Mouse (Mus musculus) gastrocnemius, postnatal 4 days (tissue): ENCODE results near the gene Spry1. TPM values are rescaled to one million over a fixed set of nuclear protein-coding genes. Genes with fewer than 3 reads are reported as not detected.
A peak's percentile ranks its signal among the peaks of the same experiment; 100 is the strongest.

Experiments
- DNase-seq, 2 experiments: peaks; one replicate each; pipeline ENCODE4 v3.0.0; 2021 to 2022; ENCODE audit warnings: low spot score in 2 of 2, mixed read lengths in 2 of 2
- total RNA-seq, 2 experiments: library from RNA; stranded (reverse); gene quantifications; 2 replicates each; pipeline ENCODE4 v1.2.3; 2021

Spry1 gene
- total RNA-seq, 2 experiments from 2014 or later, result 67.4 to 74.2 TPM

DNA sequence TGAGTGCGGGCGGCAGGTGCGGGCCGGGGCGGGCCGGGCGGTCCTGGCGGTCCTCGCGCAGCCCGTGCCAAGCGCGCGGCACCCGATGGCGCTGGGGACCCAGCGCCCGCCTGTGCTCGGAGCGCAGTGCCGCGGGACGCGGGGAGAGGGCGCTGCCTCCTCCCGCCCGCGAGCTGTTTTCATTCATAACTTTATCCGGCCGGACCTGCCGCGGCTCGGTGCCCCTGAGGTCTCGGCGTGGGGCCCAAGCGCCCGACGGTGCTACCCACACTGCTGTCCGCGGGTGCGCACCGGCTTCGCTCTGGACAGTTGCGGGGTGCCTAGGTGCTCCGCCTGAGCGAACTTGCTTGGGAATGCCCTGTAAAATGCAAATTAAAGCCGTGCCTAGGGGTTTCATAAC, 1.1 kb downstream of the Spry1 start:
- peak; percentile 73 to 84 for DNase-seq

DNA sequence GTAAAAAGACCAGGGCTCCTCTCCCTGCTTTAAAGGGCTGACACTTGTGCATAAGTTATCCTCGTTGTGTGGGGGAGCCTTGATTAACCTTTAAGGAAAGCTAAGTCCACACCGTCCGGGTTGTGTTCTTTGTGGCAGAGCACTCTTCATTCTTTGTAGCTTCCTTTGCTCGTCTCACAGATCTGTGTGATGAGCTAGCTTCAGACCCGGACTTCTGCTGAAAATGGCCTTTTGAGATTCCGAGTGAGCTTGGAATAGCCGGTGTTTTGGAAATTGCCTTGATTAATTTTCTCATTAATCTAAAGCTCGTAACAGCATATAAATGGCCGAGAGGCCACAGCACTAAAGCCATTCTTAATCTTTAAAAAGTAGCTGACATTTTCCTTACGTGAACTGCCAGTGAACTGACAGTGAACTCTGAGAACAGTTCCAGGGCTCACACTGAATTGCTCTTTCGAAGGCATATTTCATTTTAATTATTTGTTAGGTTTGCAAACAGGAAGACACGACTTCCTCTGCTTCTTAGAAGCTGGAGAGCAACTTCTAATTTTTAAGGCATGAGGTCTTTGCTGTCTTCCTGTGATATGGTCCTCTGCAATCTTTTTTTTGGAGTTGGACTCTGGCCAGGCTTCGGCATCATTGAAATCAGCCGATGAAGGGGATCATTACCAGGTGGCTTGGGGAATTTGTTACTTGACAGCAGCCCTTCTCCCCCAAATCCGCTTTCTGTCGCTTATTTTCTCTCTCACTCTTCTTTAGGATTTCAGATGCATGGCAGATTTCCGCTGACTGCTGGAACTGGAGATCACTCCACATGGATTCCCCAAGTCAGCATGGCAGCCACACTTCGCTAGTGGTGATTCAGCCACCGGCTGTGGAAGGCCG, 2.3 kb downstream of the Spry1 start:
- peak in 1 of 2 experiments; percentile 29 for DNase-seq

DNA sequence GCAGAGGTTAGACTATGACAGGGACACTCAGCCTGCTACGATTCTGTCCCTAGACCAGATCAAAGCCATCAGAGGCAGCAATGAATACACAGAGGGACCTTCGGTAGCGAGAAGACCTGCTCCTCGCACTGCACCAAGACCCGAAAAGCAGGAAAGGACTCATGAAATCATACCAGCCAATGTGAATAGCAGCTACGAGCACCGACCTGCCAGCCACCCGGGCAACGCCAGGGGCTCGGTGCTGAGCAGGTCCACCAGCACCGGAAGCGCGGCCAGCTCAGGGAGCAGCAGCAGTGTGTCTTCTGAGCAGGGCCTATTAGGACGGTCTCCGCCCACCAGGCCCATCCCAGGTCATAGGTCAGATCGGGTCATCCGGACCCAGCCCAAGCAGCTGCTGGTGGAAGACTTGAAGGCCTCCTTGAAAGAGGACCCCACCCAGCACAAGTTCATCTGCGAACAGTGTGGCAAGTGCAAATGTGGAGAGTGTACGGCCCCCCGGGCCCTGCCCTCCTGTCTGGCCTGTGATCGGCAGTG, 3.0 kb downstream of the Spry1 start:
- peak in 1 of 2 experiments; percentile 59 for DNase-seq

DNA sequence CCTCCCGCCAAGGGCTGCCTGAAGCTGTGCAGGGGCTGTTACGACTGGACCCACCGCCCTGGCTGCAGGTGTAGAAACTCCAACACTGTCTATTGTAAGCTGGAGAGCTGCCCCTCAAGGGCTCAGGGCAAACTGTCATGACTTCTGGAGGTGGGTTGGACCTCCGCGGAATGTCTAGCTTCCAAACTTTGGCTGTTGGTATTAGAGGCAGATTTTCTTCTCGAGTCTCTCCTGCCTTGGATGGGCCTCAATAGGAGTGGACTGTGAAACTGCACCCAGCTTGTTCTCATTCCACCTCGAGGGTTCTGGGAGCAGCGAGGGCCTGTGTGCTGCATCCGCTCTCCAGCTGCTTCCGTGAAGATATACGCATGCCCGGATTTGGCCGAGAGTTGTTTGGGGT, 3.7 kb downstream of the Spry1 start:
- DNase-seq, result no peak

DNA sequence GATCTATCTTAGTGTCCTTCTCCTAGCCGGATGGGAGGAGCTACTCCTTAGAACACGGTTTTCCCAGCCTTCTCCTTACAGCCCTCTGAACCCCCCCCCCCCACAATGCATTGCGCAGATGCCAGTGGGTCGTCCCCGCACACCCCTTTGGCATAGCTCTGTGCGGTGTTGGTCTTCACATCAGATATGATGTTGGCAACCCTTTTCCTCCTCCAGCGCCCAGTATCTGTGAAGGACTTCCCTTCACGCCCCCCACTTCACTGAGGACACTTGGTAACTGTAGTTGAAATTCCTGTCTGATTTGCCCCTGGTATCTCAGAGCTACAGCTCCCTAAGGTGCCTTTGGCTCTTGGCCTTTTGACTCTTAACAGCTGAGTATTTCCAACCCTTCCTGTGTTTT, 4.2 kb downstream of the Spry1 start:
- no peak for DNase-seq

DNA sequence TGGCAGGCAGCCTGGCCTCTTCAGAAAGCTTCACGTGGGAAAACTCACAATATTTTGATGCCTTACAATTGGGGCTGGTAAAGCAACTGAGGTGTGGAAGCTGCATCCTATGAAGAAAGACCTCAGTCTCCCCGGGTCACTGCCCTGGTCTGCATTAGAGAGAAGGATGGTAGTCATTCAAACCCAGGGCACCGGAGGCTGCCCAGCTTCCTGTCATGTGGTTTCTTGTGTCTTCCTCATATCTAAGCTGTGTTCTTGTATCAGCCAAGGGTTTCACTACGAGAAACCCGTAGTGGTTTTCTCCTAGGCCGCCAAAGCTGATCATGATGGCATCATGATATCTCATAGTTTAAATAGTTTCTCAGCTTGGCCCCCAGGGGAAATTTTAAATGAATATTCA, 5.3 kb downstream of the Spry1 start:
- no peak for DNase-seq

DNA sequence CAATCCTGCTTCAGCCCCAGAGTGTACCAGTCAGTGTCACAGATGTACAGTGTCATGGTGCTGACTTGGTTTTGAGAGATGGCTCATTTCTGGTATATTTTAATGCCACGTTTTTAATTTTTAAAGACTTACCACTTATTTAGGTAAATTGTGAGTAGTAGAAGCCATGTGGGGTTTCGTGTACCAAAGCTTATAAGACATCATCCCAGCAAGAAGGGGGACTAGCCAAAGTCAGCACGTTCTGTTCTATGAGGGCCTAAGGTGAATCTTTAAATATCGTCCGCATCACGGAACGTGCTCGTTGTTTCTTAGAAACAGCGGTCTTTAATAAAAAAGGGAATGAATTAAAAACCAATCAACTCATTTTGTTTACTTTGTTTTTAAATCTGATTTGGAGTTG, 6.5 kb downstream of the Spry1 start:
- no peak for DNase-seq

DNA sequence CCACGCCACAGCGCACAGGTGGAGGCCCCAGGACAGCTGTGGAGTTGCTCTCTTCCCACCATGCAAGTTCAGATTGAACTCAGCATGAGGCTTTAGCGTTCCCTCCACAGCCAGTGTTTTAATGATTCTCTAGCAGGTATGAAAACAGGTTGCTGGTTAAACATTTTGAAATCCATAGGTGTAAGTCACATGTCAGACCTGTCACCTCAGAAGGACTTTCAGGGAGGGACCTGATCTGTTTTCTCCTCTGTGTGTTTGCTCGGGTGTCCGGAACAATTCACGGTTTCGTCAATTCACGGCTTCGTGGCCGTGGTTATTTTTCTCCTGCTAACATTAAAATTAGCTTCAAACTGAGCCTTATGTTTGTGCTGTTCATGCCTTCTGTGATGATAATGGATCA, 7.5 kb downstream of the Spry1 start:
- DNase-seq, result no peak

DNA sequence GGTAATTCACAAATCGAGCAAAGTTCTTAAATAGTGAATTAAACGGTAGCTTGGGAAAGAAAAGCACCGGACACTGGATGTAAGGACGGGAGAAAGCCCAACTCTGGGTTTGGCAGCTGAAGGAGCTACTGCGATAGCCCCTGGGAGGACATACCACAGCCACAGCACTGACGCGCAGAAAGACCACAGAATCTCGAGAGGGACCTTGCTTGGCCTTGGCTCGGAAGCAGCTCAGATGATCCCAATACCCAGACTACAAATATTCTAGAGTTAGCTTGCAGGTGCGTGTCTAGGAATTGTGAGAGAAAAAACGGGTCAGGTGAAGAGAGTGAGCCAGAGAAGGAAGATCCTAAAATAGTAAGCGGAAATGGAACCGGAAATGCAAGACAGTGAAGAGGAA, 8.5 kb downstream of the Spry1 start:
- DNase-seq, result no peak

DNA sequence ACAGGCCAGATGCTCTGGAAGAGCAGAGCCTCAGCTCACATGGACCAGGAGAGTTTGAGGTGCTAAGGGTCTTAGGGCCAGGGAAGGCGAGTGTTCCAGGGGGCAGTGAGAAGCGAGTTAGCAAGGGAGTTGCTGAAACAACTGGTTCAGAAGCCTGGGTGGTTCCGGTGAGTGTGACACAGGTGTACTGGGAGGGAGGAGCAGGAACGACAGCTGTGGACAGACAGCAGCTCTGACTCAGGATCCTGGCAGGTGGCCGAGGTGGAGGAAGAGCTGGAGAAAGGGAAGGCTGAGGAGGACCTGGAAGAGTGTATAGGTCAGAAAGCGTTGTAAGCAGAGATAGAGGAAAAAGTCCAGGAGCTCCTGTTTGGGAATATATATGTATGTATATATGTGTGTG, 9.5 kb downstream of the Spry1 start:
- DNase-seq, result no peak

DNA sequence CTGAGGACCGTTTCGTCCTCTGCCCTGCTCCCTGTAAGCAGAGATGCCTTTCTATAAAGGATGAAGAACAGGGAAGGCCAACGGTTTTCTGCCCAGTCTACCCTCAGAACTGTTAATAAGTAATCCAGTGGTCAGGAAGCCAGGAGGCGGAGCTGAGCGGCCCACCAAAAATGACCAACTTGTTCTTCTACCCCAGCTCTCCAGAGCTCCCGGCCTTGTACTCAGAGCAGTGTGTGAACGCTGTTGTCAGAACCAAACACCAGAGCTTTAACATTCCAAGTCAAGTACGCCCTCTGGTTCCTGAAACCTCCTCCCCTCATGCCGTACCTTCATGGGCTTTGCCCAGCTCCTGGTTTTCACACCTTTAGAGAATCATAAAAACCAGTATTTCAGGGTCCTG, 12.8 kb downstream of the Spry1 start:
- DNase-seq, result no peak

DNA sequence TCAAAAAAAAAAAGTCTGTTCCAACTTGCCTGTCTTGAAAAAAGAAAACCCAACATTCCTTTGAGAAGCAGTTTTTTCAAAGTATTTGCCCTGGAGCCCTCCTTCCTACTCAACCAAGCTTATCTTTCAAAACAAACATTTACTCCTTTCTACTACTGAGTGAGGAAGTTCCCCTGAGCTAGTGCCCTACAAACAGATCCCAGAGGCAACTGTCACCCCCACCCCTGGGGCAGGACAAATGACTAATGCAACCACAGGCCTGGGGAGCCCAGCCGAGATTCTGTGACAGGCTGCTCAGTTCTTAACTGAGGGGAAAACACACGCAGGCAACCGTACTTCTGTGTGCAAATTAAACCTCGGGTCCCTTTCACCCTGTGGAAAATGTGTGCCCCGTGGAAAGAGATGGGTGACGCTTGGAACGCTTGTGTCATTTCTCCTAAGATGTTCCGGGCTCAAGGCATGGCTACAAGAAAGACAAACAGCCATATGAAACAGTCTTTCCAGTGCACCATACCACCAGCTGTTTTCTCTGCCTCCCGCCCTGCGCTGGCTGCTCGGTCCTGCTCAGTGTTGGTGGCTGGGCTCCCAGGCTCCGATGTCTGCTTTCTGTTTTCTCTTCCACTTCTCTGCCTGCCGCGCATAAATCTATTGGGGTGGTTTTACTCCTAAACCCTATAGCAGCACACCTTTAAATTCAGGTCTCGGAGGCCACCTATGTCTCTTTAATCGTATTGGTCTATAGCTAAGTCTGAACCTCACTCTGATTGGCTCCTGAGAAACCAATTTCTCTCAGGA, 14.4 kb downstream of the Spry1 start:
- peak in 1 of 2 experiments; percentile 50 for DNase-seq

DNA sequence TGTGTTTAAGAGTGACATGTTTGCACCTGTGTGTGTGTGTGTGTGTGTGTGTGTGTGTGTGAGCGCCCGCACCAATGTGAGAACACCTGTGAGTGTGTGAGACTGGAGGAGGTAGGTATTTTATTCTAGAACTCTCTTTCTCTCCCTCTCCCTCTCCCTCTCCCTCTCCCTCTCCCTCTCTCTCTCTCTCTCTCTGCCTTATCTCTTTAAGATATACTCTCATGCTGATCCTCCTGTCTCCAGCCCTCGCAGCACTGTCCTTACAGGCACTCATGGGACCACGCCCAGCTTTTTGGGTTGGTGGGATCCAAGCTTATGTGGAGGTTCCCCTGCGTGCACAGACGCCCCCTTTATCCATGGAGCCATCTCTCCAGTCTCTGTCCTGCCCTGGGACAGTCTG, 15.0 kb downstream of the Spry1 start:
- no peak for DNase-seq

DNA sequence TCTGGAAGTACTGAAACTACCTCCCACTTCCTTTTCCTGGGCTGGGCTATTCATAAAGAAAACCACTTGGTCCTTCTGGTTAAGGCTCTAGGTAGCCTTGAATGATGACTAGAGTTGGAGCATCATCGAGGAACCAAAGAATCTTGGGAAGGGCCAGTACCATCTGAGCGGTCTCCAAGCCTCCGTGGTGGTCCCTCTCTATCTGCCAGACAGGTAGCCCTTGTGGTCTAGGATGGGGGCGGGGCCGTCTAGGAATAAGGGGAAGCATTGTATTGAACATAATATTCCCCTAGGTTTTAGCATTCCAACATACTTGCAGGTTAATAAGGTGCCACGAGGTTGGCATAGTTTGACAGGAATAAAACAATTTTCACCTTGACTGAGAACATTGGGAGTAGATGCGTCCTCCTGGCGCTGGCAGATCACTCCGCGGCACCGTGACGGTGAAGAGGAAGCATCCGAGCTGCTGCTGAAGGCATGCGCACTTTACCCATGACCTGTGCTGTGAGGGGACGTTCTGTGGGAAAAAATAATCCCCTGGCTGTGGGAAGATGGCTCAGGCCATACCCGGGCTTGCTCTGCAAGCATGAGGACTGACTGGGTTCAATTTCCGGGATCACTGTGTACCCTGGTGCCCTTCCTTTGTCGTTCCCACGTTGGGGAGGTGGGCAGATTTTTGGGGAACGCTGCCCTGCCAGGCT, 16.3 kb downstream of the Spry1 start:
- no peak for DNase-seq

DNA sequence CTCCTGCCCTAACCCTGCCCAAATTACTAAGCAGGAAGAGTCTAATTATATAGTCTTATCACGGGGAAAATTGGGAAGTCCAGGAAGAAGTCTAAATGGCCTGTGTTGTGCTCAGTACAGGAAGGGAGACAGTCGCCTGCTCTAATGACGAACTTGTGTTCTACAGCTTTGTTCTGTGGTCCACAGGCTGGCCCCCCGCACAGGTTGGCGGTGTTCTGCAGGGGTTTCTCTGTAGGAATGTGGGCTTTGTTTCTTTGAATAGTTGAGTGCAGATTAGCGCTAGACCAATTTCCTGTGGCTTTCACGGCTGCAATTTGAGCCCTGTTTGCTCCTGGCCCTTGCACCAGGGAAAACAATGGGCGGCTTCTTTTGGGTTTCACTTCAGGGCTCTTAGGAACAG, 17.3 kb downstream of the Spry1 start:
- no peak for DNase-seq

DNA sequence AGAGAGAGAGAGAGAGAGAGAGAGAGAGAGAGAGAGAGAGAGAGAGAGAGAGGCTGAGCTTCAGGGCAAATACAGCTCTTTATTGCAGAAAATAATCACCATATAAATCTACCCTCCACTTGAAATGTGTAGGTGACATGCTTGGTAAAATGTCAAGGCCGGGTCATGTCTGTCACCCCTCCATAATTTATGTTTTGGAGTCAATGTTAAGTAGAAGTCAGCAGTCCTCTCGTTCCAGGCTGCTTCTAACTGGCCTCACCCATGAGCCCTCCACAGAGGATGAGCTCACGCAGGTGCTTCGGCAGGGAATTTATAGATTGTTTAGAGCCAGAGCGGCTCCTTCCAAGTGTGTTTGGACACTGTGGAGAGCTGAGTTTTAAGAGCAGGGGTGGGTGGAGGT, 18.4 kb downstream of the Spry1 start:
- no peak for DNase-seq

DNA sequence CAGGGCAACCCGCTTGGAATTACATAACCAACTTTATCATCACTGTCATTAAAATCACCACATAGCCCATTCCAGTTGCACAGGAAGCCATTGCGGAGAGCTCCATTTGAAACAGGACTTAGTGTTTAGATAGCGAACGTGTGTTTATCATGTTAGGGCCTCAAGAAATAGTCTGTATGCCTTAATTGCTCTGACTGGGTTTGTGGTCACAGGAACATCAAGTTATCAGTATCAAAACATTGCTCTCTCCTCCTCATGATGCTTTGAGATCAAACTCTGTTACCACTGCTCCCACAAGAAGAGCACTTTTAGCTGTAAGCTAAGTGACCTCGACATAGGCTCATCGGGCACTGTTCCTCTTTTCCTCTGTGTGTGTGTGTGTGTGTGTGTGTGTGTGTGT, 19.9 kb downstream of the Spry1 start:
- DNase-seq, result no peak

DNA sequence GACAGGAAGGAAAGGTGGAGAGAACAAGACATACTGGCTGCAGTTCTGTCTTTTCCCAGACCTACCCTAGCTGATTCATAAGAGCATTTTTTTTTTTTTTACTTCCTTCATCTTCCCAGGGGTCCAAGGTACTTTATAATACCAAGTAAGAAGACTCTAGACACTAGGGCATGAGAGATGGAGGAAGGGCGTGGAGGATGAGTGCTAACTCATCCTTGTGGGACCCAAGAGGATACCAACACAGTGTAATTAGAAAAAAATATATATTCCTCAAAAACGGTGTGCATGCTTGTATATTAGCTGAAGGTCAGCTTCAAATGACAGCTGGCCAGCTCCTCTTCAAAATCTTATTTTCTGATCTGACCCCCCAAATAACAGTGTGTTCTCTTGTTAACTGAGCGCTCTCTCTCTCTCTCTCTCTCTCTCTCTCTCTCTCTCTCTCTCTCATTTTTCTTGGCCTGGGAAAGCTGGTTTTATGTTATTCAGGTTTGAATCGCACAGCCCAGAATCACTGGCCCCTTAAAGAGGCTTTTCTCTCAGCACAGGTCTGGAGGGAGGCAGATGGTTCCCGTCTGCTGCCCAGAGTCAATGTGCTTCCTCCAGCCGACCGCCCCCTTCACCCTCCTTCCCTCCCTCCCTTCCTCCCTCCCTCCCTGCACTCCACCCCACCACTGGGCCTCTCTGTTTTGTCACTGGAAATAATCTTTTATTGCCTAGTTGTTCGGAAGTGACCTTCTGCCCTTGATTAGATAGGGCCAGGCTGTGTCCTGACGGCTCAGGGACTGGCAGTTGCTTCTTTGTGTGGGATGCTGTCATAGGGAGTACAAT, 26.8 kb downstream of the Spry1 start:
- DNase-seq, result peak in 1 of 2 experiments; percentile 38

DNA sequence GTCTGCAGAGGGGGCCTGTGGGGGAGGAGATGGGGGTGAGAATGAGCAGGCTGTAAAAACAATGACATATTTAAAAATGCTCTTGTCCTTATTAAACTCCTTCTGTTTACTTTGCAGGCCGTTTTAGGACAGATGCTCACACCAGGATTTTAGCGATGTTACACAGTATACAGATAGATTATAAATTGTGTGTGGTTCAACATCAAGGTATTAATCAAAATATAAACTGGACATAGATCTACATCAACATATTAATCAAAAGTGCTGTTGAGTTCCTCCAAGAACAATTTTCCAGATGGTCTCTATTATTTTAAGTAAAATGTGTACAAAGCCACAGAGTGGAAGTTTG, 27.3 kb downstream of the Spry1 start:
- no peak for DNase-seq

DNA sequence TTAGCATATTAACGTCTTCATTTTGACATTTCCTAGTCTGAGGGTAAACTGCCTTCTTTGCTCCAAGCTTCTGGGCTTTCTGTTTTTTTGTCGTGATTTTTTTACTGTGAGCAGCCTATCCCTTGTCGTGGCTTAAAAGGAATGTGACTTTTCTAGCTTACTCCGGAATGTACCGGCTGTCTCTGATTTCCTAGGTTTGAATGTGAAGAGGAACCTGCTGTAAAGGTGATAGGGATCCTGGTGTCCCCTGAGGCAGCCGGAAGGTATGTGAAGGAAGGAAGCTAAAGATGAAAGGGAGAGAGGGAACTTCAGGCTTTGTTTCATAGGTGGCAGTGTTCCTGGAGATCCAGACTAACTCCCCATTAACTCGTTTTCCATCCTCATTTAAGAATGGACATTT, 28.0 kb downstream of the Spry1 start:
- DNase-seq, result no peak

DNA sequence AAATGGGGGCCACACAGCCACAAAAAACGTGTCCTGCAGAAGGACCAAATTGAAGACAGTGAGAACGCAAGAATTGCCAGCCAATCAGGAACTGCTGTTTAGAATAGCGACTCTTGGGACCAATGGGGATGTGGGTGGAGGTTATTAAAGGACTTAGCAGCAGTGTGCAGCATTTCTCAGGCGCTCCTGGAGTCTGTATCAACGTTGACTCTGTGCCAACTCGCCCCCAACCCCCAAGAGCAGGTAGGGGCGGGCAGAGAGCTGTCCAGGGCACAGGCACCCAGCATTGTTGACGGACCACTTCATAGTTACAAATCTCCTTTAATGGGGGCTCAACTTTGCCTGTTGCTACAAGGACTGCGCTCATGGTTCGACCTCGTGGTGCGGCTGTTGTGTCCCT, 28.9 kb downstream of the Spry1 start:
- DNase-seq, result no peak
